Mouse (Mus musculus) CH12.LX (cell line): ENCODE measurements around the gene Fastkd5. TPM values are rescaled to one million over a fixed set of nuclear protein-coding genes. Genes with fewer than 3 reads are reported as not detected.

Experiments used
- DNase-seq: peaks from one replicate; pipeline ENCODE4 v3.0.0-alpha.2; 2013; ENCODE audit errors: extremely low read depth
- H3K27ac ChIP-seq: 2 replicates; pipeline ENCODE4 v1.5.1; 2012; ENCODE audit warnings: low read depth, mild to moderate bottlenecking, control low read depth, moderate library complexity; ENCODE audit not compliant: insufficient read depth
- H3K27me3 ChIP-seq: replicated peaks from 2 replicates; pipeline ENCODE3; 2012; ENCODE audit warnings: inconsistent platforms
- H3K36me3 ChIP-seq, 2 experiments: replicated peaks in 1 of 2; 2 replicates each; pipeline versions ENCODE3 to v1.6.1; 2012; ENCODE audit warnings: inconsistent platforms in 1 of 2, low read length in 1 of 2, mild to moderate bottlenecking in 1 of 2, mixed read lengths in 1 of 2, moderate library complexity in 1 of 2; ENCODE audit not compliant: control insufficient read depth in 1 of 2, insufficient read depth in 1 of 2
- H3K4me1 ChIP-seq, 2 experiments: 2 replicates each; pipeline ENCODE4 v1.6.1; 2012; ENCODE audit warnings: inconsistent platforms in 1 of 2, moderate library complexity in 1 of 2; ENCODE audit not compliant: insufficient read depth in 2 of 2, control insufficient read depth in 1 of 2
- H3K4me2 ChIP-seq: 2 replicates; pipeline ENCODE4 v1.6.1; 2012; ENCODE audit warnings: low read depth, mild to moderate bottlenecking, control low read depth; ENCODE audit not compliant: poor library complexity, insufficient read depth, severe bottlenecking
- H3K4me3 ChIP-seq, 3 experiments: fragments of 150-350 bp in 1 of 3; sonication (generic) in 1 of 3; replicated peaks in 1 of 3; 2 replicates each; pipeline versions ENCODE3 to v1.5.1; 2011 to 2012; ENCODE audit warnings: low read depth in 2 of 3, low read length in 2 of 3, mild to moderate bottlenecking in 2 of 3, moderate library complexity in 2 of 3, control low read depth in 1 of 3, improper control_type of control experiment in 1 of 3, inconsistent platforms in 1 of 3, mixed read lengths in 1 of 3; ENCODE audit not compliant: poor library complexity in 1 of 3
- H3K79me2 ChIP-seq: replicated peaks from 2 replicates; pipeline ENCODE4 v1.6.1; 2012; ENCODE audit warnings: mild to moderate bottlenecking, moderate library complexity; ENCODE audit not compliant: control insufficient read depth, poor library complexity, insufficient read depth, severe bottlenecking; ENCODE audit errors: extremely low read depth
- H3K9ac ChIP-seq: 2 replicates; pipeline ENCODE4 v1.6.1; 2012; ENCODE audit warnings: low read depth, mild to moderate bottlenecking, control low read depth, moderate library complexity; ENCODE audit not compliant: insufficient read depth
- H3K9me3 ChIP-seq: replicated peaks from 2 replicates; pipeline ENCODE3; 2012; ENCODE audit warnings: low read length, inconsistent platforms, mixed read lengths
- CHD1 ChIP-seq: IDR thresholded peaks from 2 replicates; pipeline ENCODE4 v1.6.1; 2012; ENCODE audit warnings: low read depth, low read length, improper control_type of control experiment, inconsistent platforms
- CTCF ChIP-seq, 2 experiments: IDR thresholded peaks in 1 of 2; conservative IDR thresholded peaks in 1 of 2; 2 replicates each; pipeline ENCODE4 v1.5.1; 2011 to 2012; ENCODE audit warnings: low read depth in 2 of 2, low read length in 2 of 2, improper control_type of control experiment in 1 of 2, inconsistent platforms in 1 of 2, mild to moderate bottlenecking in 1 of 2, moderate library complexity in 1 of 2
- JUND ChIP-seq: conservative IDR thresholded peaks from 2 replicates; pipeline ENCODE4 v1.6.1; 2011; ENCODE audit warnings: low read depth, low read length, improper control_type of control experiment
- MAFK ChIP-seq: IDR thresholded peaks from 2 replicates; pipeline ENCODE4 v1.6.1; 2011; ENCODE audit warnings: low read length, improper control_type of control experiment; ENCODE audit not compliant: insufficient replicate concordance
- MAZ ChIP-seq: IDR thresholded peaks from 2 replicates; pipeline ENCODE4 v1.6.1; 2012; ENCODE audit warnings: low read depth, mild to moderate bottlenecking, inconsistent platforms, low read length, improper control_type of control experiment, moderate library complexity
- MEF2A ChIP-seq: IDR thresholded peaks from 2 replicates; pipeline ENCODE4 v1.6.1; 2014; ENCODE audit warnings: low read depth, mild to moderate bottlenecking, inconsistent platforms, low read length, improper control_type of control experiment, borderline replicate concordance
- NELFE ChIP-seq: IDR thresholded peaks from 2 replicates; pipeline ENCODE4 v1.6.1; 2011; ENCODE audit warnings: low read depth, low read length, improper control_type of control experiment
- NRF1 ChIP-seq: IDR thresholded peaks from 2 replicates; pipeline ENCODE4 v1.6.1; 2014; ENCODE audit warnings: low read depth, mild to moderate bottlenecking, inconsistent platforms, low read length, improper control_type of control experiment, moderate library complexity
- POLR2A ChIP-seq: IDR thresholded peaks from 2 replicates; pipeline ENCODE4 v1.6.1; 2011; ENCODE audit warnings: low read depth, mild to moderate bottlenecking, improper control_type of control experiment, low read length
- POLR2AphosphoS2 ChIP-seq: IDR thresholded peaks from 2 replicates; pipeline ENCODE4 v1.6.1; 2011; ENCODE audit warnings: low read depth, low read length, improper control_type of control experiment
- RAD21 ChIP-seq: IDR thresholded peaks from 2 replicates; pipeline ENCODE4 v1.6.1; 2011; ENCODE audit warnings: low read depth, mild to moderate bottlenecking, low read length, improper control_type of control experiment, moderate library complexity
- TBP ChIP-seq: conservative IDR thresholded peaks from 2 replicates; pipeline ENCODE4 v1.6.1; 2011; ENCODE audit warnings: low read depth, low read length, improper control_type of control experiment
- TCF12 ChIP-seq: IDR thresholded peaks from 2 replicates; pipeline ENCODE4 v1.6.1; 2014; ENCODE audit warnings: low read depth, mild to moderate bottlenecking, inconsistent platforms, low read length, improper control_type of control experiment
- dilution Hi-C: fragments of 300-500 bp; cut with MboI; formaldehyde crosslinking; loops from 2 replicates; pipeline ENCODE4 v1.14.3; 2020; ENCODE audit warnings: low sequenced_read_pairs; ENCODE audit not compliant: extremely low pct_unique_long_range_greater_than_20kb, extremely low pct_ligation_motif_present
- in situ Hi-C: fragments of 300-500 bp; cut with MboI; formaldehyde crosslinking; loops from 3 replicates; pipeline ENCODE4 v1.14.3; 2019; ENCODE audit warnings: low sequenced_read_pairs, low pct_ligation_motif_present, low pct_unique_long_range_greater_than_20kb, mixed read lengths
- polyA plus RNA-seq: library from polyadenylated mRNA; unstranded; fragments of >175 nt; gene quantifications from 2 replicates; pipeline ENCODE4 v1.2.1, GENCODE M21; 2012; ENCODE audit warnings: low read depth; ENCODE audit not compliant: insufficient read length
- total RNA-seq, 2 experiments: library from RNA; depleted of rRNA; stranded (reverse); fragments of 300-350 nt in 1 of 2; fragments of >200 nt in 1 of 2; gene quantifications; 2 replicates each; pipeline ENCODE4 v1.2.3; 2012 to 2014

Gene Fastkd5
- total and polyA plus RNA-seq, 3 experiments, result 6.0 to 14.8 (median 9.1) TPM

DNA sequence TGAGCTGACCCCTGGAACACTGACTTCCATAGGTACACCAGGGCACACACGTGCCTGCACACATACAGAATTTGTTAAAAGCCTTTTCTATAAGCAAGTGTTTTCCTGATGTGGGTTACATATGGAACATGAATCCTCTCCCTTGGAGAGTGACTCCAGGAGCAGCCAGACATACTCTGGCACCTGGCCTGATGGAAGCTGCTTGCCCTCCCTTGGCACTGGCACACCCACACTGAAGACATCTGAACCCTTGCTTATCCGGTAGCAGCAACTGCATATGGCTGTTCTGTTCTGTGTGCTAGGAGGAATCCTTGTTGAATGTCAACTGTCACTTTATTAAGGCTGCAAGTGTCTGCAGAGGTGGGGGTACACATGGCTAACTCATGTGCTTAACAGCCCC is 38.8 kb downstream of the Fastkd5 start:
- H3K4me3 ChIP-seq, result no peak overlapping the region
- no peak for TF ChIP-seq JUND
- no peak for TF ChIP-seq MAFK
- no peak for TF ChIP-seq MEF2A
- no peak for TF ChIP-seq POLR2AphosphoS2
- TF ChIP-seq TCF12, result no peak
- no peak for TF ChIP-seq CTCF (conservative IDR thresholded peaks at IDR 0.05 in 1 of 2, IDR thresholded peaks at IDR 0.05 in 1 of 2; ENCODE audit: low read depth in 2 of 2, low read length in 2 of 2)
- TF ChIP-seq CHD1, result no peak
- no peak for TF ChIP-seq MAZ
- no peak for TF ChIP-seq RAD21
- no peak for TF ChIP-seq NRF1
- TF ChIP-seq POLR2A, result no peak
- no peak overlapping the region for H3K27ac ChIP-seq
- no peaks in the 10 kb centered on the region for H3K79me2 ChIP-seq
- in situ Hi-C loops, result loop anchor here (10.0 kb wide), 1 partner anchor 174 kb away; no protein-coding TSS in a partner anchor
- H3K36me3 ChIP-seq, result peaks cover 36 to 63% of the 10 kb centered on the region in 2 experiments
- H3K27me3 ChIP-seq, result no peaks in the 10 kb centered on the region
- no peak overlapping the region for H3K4me2 ChIP-seq
- DNase-seq, result no peak
- H3K9ac ChIP-seq, result no peak overlapping the region
- H3K9me3 ChIP-seq, result no peaks in the 10 kb centered on the region
- H3K4me1 ChIP-seq, result no peaks in the 10 kb centered on the region
- dilution Hi-C loops, result no loop called here

DNA sequence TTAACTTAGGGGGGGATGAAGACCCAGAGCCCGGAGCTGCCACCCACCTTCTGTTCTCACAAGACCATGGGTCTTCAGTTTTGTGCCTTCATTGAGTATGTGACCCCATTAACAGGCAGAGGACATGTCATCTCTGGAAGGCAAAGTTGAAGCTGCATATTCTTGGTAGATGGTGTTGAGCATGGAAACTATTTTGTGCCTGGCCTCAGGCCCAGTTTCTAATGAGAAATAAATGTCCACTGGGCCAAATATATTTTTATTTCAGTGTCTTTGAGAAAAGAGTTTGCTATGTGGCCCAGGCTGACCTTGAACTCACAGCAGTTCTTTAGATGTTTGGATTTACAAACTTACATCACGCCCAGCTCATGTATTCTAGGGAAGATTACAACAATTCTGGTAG is 40.1 kb downstream of the Fastkd5 start:
- H3K4me2 ChIP-seq, result no peak overlapping the region
- dilution Hi-C loops, result no loop called here
- H3K27ac ChIP-seq, result no peak overlapping the region
- H3K36me3 ChIP-seq, result peaks cover 25 to 50% of the 10 kb centered on the region in 2 experiments
- no peaks in the 10 kb centered on the region for H3K79me2 ChIP-seq
- no peak overlapping the region for H3K4me3 ChIP-seq
- H3K9ac ChIP-seq, result no peak overlapping the region
- no peak for TF ChIP-seq TBP
- no peak for TF ChIP-seq NELFE
- TF ChIP-seq, all 38 proteins: peak for 0
- H3K27me3 ChIP-seq, result no peaks in the 10 kb centered on the region
- in situ Hi-C loops, result loop anchor here (10.0 kb wide), 1 partner anchor 175 kb away; no protein-coding TSS in a partner anchor
- no peak for DNase-seq
- H3K9me3 ChIP-seq, result no peaks in the 10 kb centered on the region
- no peaks in the 10 kb centered on the region for H3K4me1 ChIP-seq

DNA sequence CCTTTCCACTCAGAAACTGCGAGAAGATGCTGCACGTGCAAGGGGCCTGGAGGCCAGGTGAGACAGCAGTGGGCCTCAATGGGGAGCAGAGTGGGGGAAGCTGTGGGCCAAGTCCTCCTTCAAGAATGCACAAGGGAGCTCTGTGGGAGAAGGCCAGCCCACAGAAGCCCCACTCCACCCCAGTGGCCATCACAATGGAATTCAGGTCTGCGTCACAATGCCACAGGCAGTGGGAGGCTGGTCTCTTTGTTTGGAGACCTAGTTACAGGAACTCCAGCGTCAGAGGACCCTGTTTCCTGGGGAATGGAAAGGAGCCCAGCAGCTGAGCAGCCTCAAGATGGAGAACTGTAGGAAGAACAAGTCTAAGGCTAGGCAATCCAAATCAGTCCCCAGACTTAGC is 40.7 kb downstream of the Fastkd5 start:
- dilution Hi-C loops (no loop called here), in situ Hi-C loops (no loop called here)
- Histone ChIP-seq H3K4me1 (no peaks in the 10 kb centered on the region), H3K9me3 (no peaks in the 10 kb centered on the region), H3K27ac (no peak overlapping the region), H3K27me3 (no peaks in the 10 kb centered on the region), H3K4me3 (no peak overlapping the region), H3K9ac (no peak overlapping the region), H3K36me3 (peaks cover 25 to 46% of the 10 kb centered on the region in 2 experiments), H3K4me2 (no peak overlapping the region), H3K79me2 (no peaks in the 10 kb centered on the region)
- TF ChIP-seq POLR2AphosphoS2 (peak; percentile 41; the same call in 1 of the 2 replicates), POLR2A (no peak)
- no peak for DNase-seq
